Mouse (Mus musculus) MEL (cell line): ENCODE results near the gene Tas2r105.

Experiments
- BHLHE40 ChIP-seq: IDR thresholded peaks from 2 replicates; pipeline ENCODE4 v1.6.1; 2012; ENCODE audit warnings: low read depth, mild to moderate bottlenecking, inconsistent platforms, low read length, improper control_type of control experiment, borderline replicate concordance
- CHD2 ChIP-seq: IDR thresholded peaks from 2 replicates; pipeline ENCODE4 v1.6.1; 2011; ENCODE audit warnings: low read length, improper control_type of control experiment
- CTCF ChIP-seq, 3 experiments: IDR thresholded peaks in 2 of 3; conservative IDR thresholded peaks in 1 of 3; 2 replicates each; pipeline ENCODE4 v1.5.1; 2011 to 2012; ENCODE audit warnings: low read length in 3 of 3, low read depth in 2 of 3, mild to moderate bottlenecking in 2 of 3, improper control_type of control experiment in 1 of 3, inconsistent platforms in 1 of 3, mixed read lengths in 1 of 3, moderate library complexity in 1 of 3; ENCODE audit not compliant: control insufficient read depth in 1 of 3, insufficient read depth in 1 of 3, poor library complexity in 1 of 3, severe bottlenecking in 1 of 3
- ELF1 ChIP-seq: IDR thresholded peaks from 2 replicates; pipeline ENCODE4 v1.6.1; 2014; ENCODE audit warnings: low read depth, mild to moderate bottlenecking, inconsistent platforms, low read length, improper control_type of control experiment, moderate library complexity
- HCFC1 ChIP-seq: IDR thresholded peaks from 2 replicates; pipeline ENCODE4 v1.6.1; 2012; ENCODE audit warnings: low read depth, mild to moderate bottlenecking, inconsistent platforms, low read length, improper control_type of control experiment, moderate library complexity
- JUND ChIP-seq: IDR thresholded peaks from 2 replicates; pipeline ENCODE4 v1.6.1; 2011; ENCODE audit warnings: low read depth, mild to moderate bottlenecking, improper control_type of control experiment, low read length
- NRF1 ChIP-seq: IDR thresholded peaks from 2 replicates; pipeline ENCODE4 v1.6.1; 2014; ENCODE audit warnings: low read depth, mild to moderate bottlenecking, inconsistent platforms, low read length, improper control_type of control experiment, moderate library complexity; ENCODE audit not compliant: poor library complexity, insufficient read depth, severe bottlenecking
- POLR2A ChIP-seq, 2 experiments: IDR thresholded peaks; 2 replicates each; pipeline ENCODE4 v1.6.1; 2011 to 2012; ENCODE audit warnings: low read length in 2 of 2, mild to moderate bottlenecking in 2 of 2, control low read depth in 1 of 2, improper control_type of control experiment in 1 of 2, low read depth in 1 of 2, moderate library complexity in 1 of 2; ENCODE audit not compliant: control insufficient read depth in 1 of 2, insufficient read depth in 1 of 2, poor library complexity in 1 of 2
- RAD21 ChIP-seq: IDR thresholded peaks from 2 replicates; pipeline ENCODE4 v1.6.1; 2011; ENCODE audit warnings: mild to moderate bottlenecking, low read depth, low read length, improper control_type of control experiment
- SMC3 ChIP-seq: IDR thresholded peaks from 2 replicates; pipeline ENCODE4 v1.6.1; 2011; ENCODE audit warnings: low read depth, low read length, improper control_type of control experiment
- TBP ChIP-seq: IDR thresholded peaks from 2 replicates; pipeline ENCODE4 v1.8.0; 2011; ENCODE audit warnings: low read depth, low read length, improper control_type of control experiment
- UBTF ChIP-seq: IDR thresholded peaks from 2 replicates; pipeline ENCODE4 v1.6.1; 2012; ENCODE audit warnings: low read depth, mild to moderate bottlenecking, inconsistent platforms, low read length, improper control_type of control experiment, moderate library complexity, borderline replicate concordance; ENCODE audit not compliant: insufficient read depth

DNA sequence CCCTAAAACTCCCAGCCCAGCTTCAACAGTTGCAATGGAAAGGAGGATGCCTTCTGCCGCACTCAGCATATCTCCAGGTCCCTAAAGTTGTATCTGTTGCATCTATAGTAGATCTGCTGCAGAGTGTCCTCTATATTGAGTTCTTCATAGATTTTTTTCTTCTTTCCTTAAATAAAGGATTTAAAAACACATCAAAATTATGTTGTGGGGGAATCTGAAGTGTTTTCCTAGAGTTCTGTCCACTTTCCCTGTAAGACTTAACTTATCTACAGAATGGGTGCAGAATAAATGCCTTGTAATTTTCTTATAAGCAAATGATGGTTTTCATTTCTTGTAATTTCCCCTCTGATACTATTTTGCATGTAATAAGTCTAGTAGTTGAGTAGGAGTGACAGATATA, at the start of gene Tas2r105:
- TF ChIP-seq UBTF (no peak), BHLHE40 (no peak), JUND (no peak), CTCF (IDR thresholded peaks at IDR 0.05 in 2 of 3, conservative IDR thresholded peaks at IDR 0.05 in 1 of 3; ENCODE audit: control insufficient read depth in 1 of 3, insufficient read depth in 1 of 3, low read depth in 2 of 3, low read length in 3 of 3, poor library complexity in 1 of 3, severe bottlenecking in 1 of 3) (no peak), ELF1 (no peak), POLR2A (IDR thresholded peaks at IDR 0.05; ENCODE audit: control insufficient read depth in 1 of 2, insufficient read depth in 1 of 2, low read depth in 1 of 2, low read length in 2 of 2, poor library complexity in 1 of 2) (no peak), SMC3 (no peak), TBP (no peak), NRF1 (no peak), HCFC1 (no peak), CHD2 (no peak), RAD21 (no peak)
